Mouse (Mus musculus) gastrocnemius, postnatal 25 days (tissue): ENCODE data around the gene H2-M9. TPM values are rescaled to one million over a fixed set of nuclear protein-coding genes. Genes with fewer than 3 reads are reported as not detected.

ENCODE experiments used
- DNase-seq: peaks from one replicate; pipeline ENCODE4 v3.0.0; 2022
- long read RNA-seq, 2 experiments: library from polyadenylated mRNA; stranded (forward); transcript quantifications; one replicate each; pipeline ENCODE4 v2.0.0; 2021
- total RNA-seq, 2 experiments: library from RNA; stranded (reverse); gene quantifications; 1 replicate in 1 of 2; 2 replicates in 1 of 2; pipeline ENCODE4 v1.2.3; 2021

Gene H2-M9
- not detected for total RNA-seq
- long read RNA-seq, experiment 1: 0 reads
- long read RNA-seq, experiment 2: 0 reads

GRCm38 (mm10) chr17:36642566-36642965 is at the start of gene H2-M9:
TSS of gene H2-M9 (minus strand) at chr17:36642666.
- DNase-seq: no peak

- no peak for DNase-seq
Observed at GRCm38 (mm10) chr17:36672119-36672518, 29.7 kb upstream of the H2-M9 start, which contains the start of gene H2-M1. TSS of gene H2-M1 (minus strand) at chr17:36672219.

Other genes starting within 250 kb of the H2-M9 start
- not detected for gene H2-M10.4, start 180.3 kb downstream of the H2-M9 start, total RNA-seq
- gene H2-M11, start 95.6 kb downstream of the H2-M9 start, total RNA-seq: not detected
- gene H2-M1, start 29.6 kb upstream of the H2-M9 start, total RNA-seq: not detected
- not detected for gene H2-M10.5, start 130.2 kb upstream of the H2-M9 start, total RNA-seq
- gene H2-M10.6, start 169.5 kb upstream of the H2-M9 start, total RNA-seq: not detected
- 10 to 100 TPM; 15.2 to 16.7 TPM for gene Trim26, start 194.5 kb upstream of the H2-M9 start, total RNA-seq
- gene Trim15, start 224.5 kb upstream of the H2-M9 start, total RNA-seq: not detected
- under 1 TPM in 1 of 2 experiments, not detected in 1; 0.16 TPM for gene Trim10, start 226.9 kb upstream of the H2-M9 start, total RNA-seq
- not detected for gene Trim40, start 247.5 kb upstream of the H2-M9 start, total RNA-seq